Comparison of ENCODE assay signal across 9 mouse cellular contexts in genomic region chr7:89998006-89998623, GRCm38 (mm10). TPM values are rescaled to one million over a fixed set of nuclear protein-coding genes. Genes with fewer than 3 reads are reported as not detected.
DNase-seq lines count a peak whose midpoint lies in the region; ATAC-seq and TF ChIP-seq lines count a peak whose summit lies in the region.
"Had no signal": no experiment of that assay in that cellular context is flagged by ENCODE, and none has a peak within 500 bp of the region (broad histone marks: within the 10 kb centered on the region; RNA-seq: fewer than 3 reads in every experiment).

No protein-coding gene starts in this region.

- H3K4me3 ChIP-seq in heart, embryonic 10.5 days = no peak overlapping the region
- H3K4me3 ChIP-seq in embryonic facial prominence, embryonic 13.5 days = no peak overlapping the region
- H3K4me3 ChIP-seq in hindbrain, embryonic 10.5 days = no peak overlapping the region
- no peak overlapping the region for H3K4me3 ChIP-seq in spleen, adult 2 months (ENCODE audit: extremely low read depth, insufficient read depth, insufficient read length)
- H3K4me3 ChIP-seq: megakaryocyte, embryonic 14.5 days had no signal

- H3K4me2 ChIP-seq in embryonic facial prominence, embryonic 13.5 days = peak overlapping the region; percentile 23; the same call in 1 of the 2 replicates

- no peaks in the 10 kb centered on the region for H3K27me3 ChIP-seq in heart, embryonic 10.5 days (ENCODE audit: insufficient read depth, poor library complexity, severe bottlenecking)
- no peaks in the 10 kb centered on the region for H3K27me3 ChIP-seq in embryonic facial prominence, embryonic 13.5 days
- no peaks in the 10 kb centered on the region for H3K27me3 ChIP-seq in hindbrain, embryonic 10.5 days (ENCODE audit: insufficient read depth, poor library complexity, severe bottlenecking)
- H3K27me3 ChIP-seq in spleen, adult 2 months (ENCODE audit: control insufficient read depth, insufficient read depth, low read length) = no peaks in the 10 kb centered on the region

- ATAC-seq in embryonic facial prominence, embryonic 13.5 days (ENCODE audit: insufficient number of reproducible peaks, insufficient read depth, low FRiP score, low TSS enrichment, low read depth) = no peak

- H3K27ac ChIP-seq in heart, embryonic 10.5 days = no peak overlapping the region
- H3K27ac ChIP-seq in embryonic facial prominence, embryonic 13.5 days = no peak overlapping the region
- H3K27ac ChIP-seq in hindbrain, embryonic 10.5 days = 0 out of 2 replicates have a peak overlapping the region, but pooled peaks have one; percentile 5
- H3K27ac ChIP-seq in spleen, adult 2 months (ENCODE audit: insufficient read depth, low read length) = no peak overlapping the region

- 22% methylated on average over 10 of the region's 10 CpGs for WGBS in heart, embryonic 10.5 days
- WGBS in embryonic facial prominence, embryonic 13.5 days = 13% methylated on average over 10 of the region's 10 CpGs
- WGBS in hindbrain, embryonic 10.5 days = 15% methylated on average over 10 of the region's 10 CpGs
- 23% methylated on average over 10 of the region's 10 CpGs for WGBS in spleen, adult 2 months

- DNase-seq in heart, adult 18-20 months = peak; percentile 43 to 80
- no peak for DNase-seq in heart, embryonic 10.5 days (ENCODE audit: low spot score)
- peak; percentile 60 for DNase-seq in adrenal gland, postnatal 14 days
- DNase-seq in hindbrain, embryonic 10.5 days (ENCODE audit: low spot score) = peak; percentile 52
- peak; percentile 60 to 68 for DNase-seq in left cerebral cortex, adult 18-20 months (ENCODE audit: low spot score in 2 of 2)
- DNase-seq in mesoderm, embryonic 11.5 days (ENCODE audit: low read depth, low spot score) = peak; percentile 86
- peak; percentile 21 to 47 for DNase-seq in spleen, adult 2 months (ENCODE audit: low read depth in 1 of 2, low spot score in 2 of 2)

- peak; percentile 55; the same call in 1 of the 2 replicates for TF ChIP-seq CTCF in spleen, adult 2 months (IDR thresholded peaks at IDR 0.05; ENCODE audit: extremely low read depth, insufficient read depth, insufficient read length, insufficient replicate concordance)

- 0 out of 2 replicates have a peak, but pooled peaks cover 3% of the 10 kb centered on the region for H3K4me1 ChIP-seq in heart, embryonic 10.5 days
- no peaks in the 10 kb centered on the region for H3K4me1 ChIP-seq in embryonic facial prominence, embryonic 13.5 days
- H3K4me1 ChIP-seq in hindbrain, embryonic 10.5 days (replicated peaks) = peaks cover 6% of the 10 kb centered on the region; the same call in 1 of the 2 replicates
- no peaks in the 10 kb centered on the region for H3K4me1 ChIP-seq in spleen, adult 2 months (ENCODE audit: control insufficient read depth, insufficient read depth, insufficient read length)

- TF ChIP-seq POLR2A in spleen, adult 2 months (IDR thresholded peaks at IDR 0.05; ENCODE audit: low read depth, low read length) = no peak

- H3K9me3 ChIP-seq in heart, embryonic 10.5 days = no peaks in the 10 kb centered on the region
- no peaks in the 10 kb centered on the region for H3K9me3 ChIP-seq in embryonic facial prominence, embryonic 13.5 days
- no peaks in the 10 kb centered on the region for H3K9me3 ChIP-seq in hindbrain, embryonic 10.5 days
- H3K9me3 ChIP-seq: megakaryocyte, embryonic 14.5 days had no signal

- no peaks in the 10 kb centered on the region for H3K36me3 ChIP-seq in heart, embryonic 10.5 days
- no peaks in the 10 kb centered on the region for H3K36me3 ChIP-seq in embryonic facial prominence, embryonic 13.5 days
- no peaks in the 10 kb centered on the region for H3K36me3 ChIP-seq in hindbrain, embryonic 10.5 days
- no peaks in the 10 kb centered on the region for H3K36me3 ChIP-seq in spleen, adult 2 months (ENCODE audit: control insufficient read depth, insufficient read depth, low read length)

- no peak overlapping the region for H3K9ac ChIP-seq in embryonic facial prominence, embryonic 13.5 days

RNA-seq across cellular contexts. Expression of gene Eed, which starts 17.3 kb away (rescaled TPM):
- total RNA-seq in heart, adult 18-20 months (2021) = 10 to 100 TPM; 26.1 to 32.8 TPM
- 59.8 and 74.4 TPM in 2 replicates for polyA plus RNA-seq in heart, embryonic 10.5 days (2016; fragmentation: Nextera tagmentation; extraction: Ambion mirVana)
- total RNA-seq in adrenal gland, postnatal 14 days (2021) = 53.0 and 63.1 TPM in 2 replicates
- polyA plus RNA-seq in embryonic facial prominence, embryonic 13.5 days (2015; fragmentation: Nextera tagmentation; extraction: Ambion mirVana) = 78.6 and 86.0 TPM in 2 replicates
- 68.3 and 81.1 TPM in 2 replicates for polyA plus RNA-seq in hindbrain, embryonic 10.5 days (2016; fragmentation: Nextera tagmentation; extraction: Ambion mirVana)
- total RNA-seq in left cerebral cortex, adult 18-20 months (2021) = 10 to 100 TPM; 34.2 to 39.2 TPM
- 19.9 and 21.3 TPM in 2 replicates for polyA plus RNA-seq in spleen, adult 2 months (2012; rRNA removed)

RNA-seq across cellular contexts. Expression of gene Hikeshi, which starts 57.1 kb away (rescaled TPM):
- 10 to 100 TPM; 77.9 to 82.5 TPM for total RNA-seq in heart, adult 18-20 months (2021)
- polyA plus RNA-seq in heart, embryonic 10.5 days (2016; fragmentation: Nextera tagmentation; extraction: Ambion mirVana) = 131 and 136 TPM in 2 replicates
- total RNA-seq in adrenal gland, postnatal 14 days (2021) = 46.7 and 55.2 TPM in 2 replicates
- 132 TPM in 2 replicates for polyA plus RNA-seq in embryonic facial prominence, embryonic 13.5 days (2015; fragmentation: Nextera tagmentation; extraction: Ambion mirVana)
- polyA plus RNA-seq in hindbrain, embryonic 10.5 days (2016; fragmentation: Nextera tagmentation; extraction: Ambion mirVana) = 166 and 168 TPM in 2 replicates
- total RNA-seq in left cerebral cortex, adult 18-20 months (2021) = 10 to 100 TPM; 83.6 to 84.5 TPM
- 26.1 and 26.8 TPM in 2 replicates for polyA plus RNA-seq in spleen, adult 2 months (2012; rRNA removed)
